8 mouse cellular contexts compared by ENCODE assay signal in genomic region chr17:71185368-71185767, GRCm38 (mm10). TPM values are rescaled to one million over a fixed set of nuclear protein-coding genes. Genes with fewer than 3 reads are reported as not detected.
DNase-seq lines count a peak whose midpoint lies in the region; ATAC-seq and TF ChIP-seq lines count a peak whose summit lies in the region.

No protein-coding gene starts in this region.

- ATAC-seq in heart, embryonic 14.5 days (ENCODE audit: insufficient number of reproducible peaks, insufficient read depth, low FRiP score, low read depth), result no peak
- ATAC-seq in embryonic facial prominence, embryonic 11.5 days (replicated peaks; ENCODE audit: insufficient number of reproducible peaks, low FRiP score, low TSS enrichment, low read depth), result no peak
- ATAC-seq in intestine, embryonic 16.5 days, result no peak
- ATAC-seq in midbrain, embryonic 14.5 days (ENCODE audit: low FRiP score, low TSS enrichment), result no peak

- no peak overlapping the region for H3K27ac ChIP-seq in heart, embryonic 14.5 days (replicated peaks in 1 of 2; ENCODE audit: control insufficient read depth in 1 of 2, insufficient read depth in 1 of 2, low read depth in 2 of 2, low read length in 2 of 2)
- no peak overlapping the region for H3K27ac ChIP-seq in embryonic facial prominence, embryonic 11.5 days (replicated peaks; ENCODE audit: low read depth, low read length)
- H3K27ac ChIP-seq in intestine, embryonic 16.5 days (ENCODE audit: low read length), result no peak overlapping the region
- H3K27ac ChIP-seq in midbrain, embryonic 14.5 days (replicated peaks; ENCODE audit: low read depth, low read length), result no peak overlapping the region
- no peak overlapping the region for H3K27ac ChIP-seq in cerebellum, adult 2 months (ENCODE audit: insufficient read depth, low read length)

- peaks cover 12 to 21% of the 10 kb centered on the region in 2 experiments for H3K4me1 ChIP-seq in heart, embryonic 14.5 days (ENCODE audit: control insufficient read depth in 2 of 2, insufficient read depth in 2 of 2, low read length in 2 of 2)
- H3K4me1 ChIP-seq in embryonic facial prominence, embryonic 11.5 days (ENCODE audit: control insufficient read depth, insufficient read depth, low read length), result no peaks in the 10 kb centered on the region; the same call in 1 of the 2 replicates
- peaks cover 34% of the 10 kb centered on the region for H3K4me1 ChIP-seq in intestine, embryonic 16.5 days (ENCODE audit: control insufficient read depth, insufficient read depth, low read length)
- H3K4me1 ChIP-seq in midbrain, embryonic 14.5 days (ENCODE audit: control insufficient read depth, insufficient read depth, low read length), result peaks cover 19% of the 10 kb centered on the region
- H3K4me1 ChIP-seq in cerebellum, adult 2 months (ENCODE audit: control insufficient read depth, insufficient read depth, low read length), result no peaks in the 10 kb centered on the region

- H3K4me3 ChIP-seq in heart, embryonic 14.5 days (ENCODE audit: control insufficient read depth in 1 of 2, insufficient read depth in 1 of 2, low read depth in 1 of 2, low read length in 2 of 2), result peak overlapping the region in 1 of 2 experiments; percentile 94; a peak in 1 of 4 replicates
- H3K4me3 ChIP-seq in embryonic facial prominence, embryonic 11.5 days (ENCODE audit: low read depth, low read length), result peak overlapping the region; percentile 86
- peak overlapping the region; percentile 86 for H3K4me3 ChIP-seq in intestine, embryonic 16.5 days (ENCODE audit: low read length)
- H3K4me3 ChIP-seq in midbrain, embryonic 14.5 days (replicated peaks; ENCODE audit: low read depth, low read length), result peak overlapping the region; percentile 83
- H3K4me3 ChIP-seq in cerebellum, adult 2 months (replicated peaks; ENCODE audit: insufficient read depth, low read depth, low read length), result no peak overlapping the region

- no peaks in the 10 kb centered on the region for H3K36me3 ChIP-seq in heart, embryonic 14.5 days (ENCODE audit: control insufficient read depth, insufficient read depth, low read length)
- H3K36me3 ChIP-seq in embryonic facial prominence, embryonic 11.5 days (replicated peaks; ENCODE audit: control insufficient read depth, insufficient read depth, low read depth, low read length), result no peaks in the 10 kb centered on the region
- H3K36me3 ChIP-seq in intestine, embryonic 16.5 days (ENCODE audit: control insufficient read depth, insufficient read depth, low read length), result no peaks in the 10 kb centered on the region
- no peaks in the 10 kb centered on the region for H3K36me3 ChIP-seq in midbrain, embryonic 14.5 days (ENCODE audit: control insufficient read depth, insufficient read depth, low read length)

- H3K4me2 ChIP-seq in heart, embryonic 14.5 days (ENCODE audit: low read length), result peak overlapping the region; percentile 93
- peak overlapping the region; percentile 82 for H3K4me2 ChIP-seq in embryonic facial prominence, embryonic 11.5 days (ENCODE audit: low read depth, low read length)
- H3K4me2 ChIP-seq in intestine, embryonic 16.5 days (ENCODE audit: low read depth, low read length), result peak overlapping the region; percentile 93
- peak overlapping the region; percentile 90 for H3K4me2 ChIP-seq in midbrain, embryonic 14.5 days (ENCODE audit: low read length)

- no peak for DNase-seq in heart, postnatal 36 days
- no peak for DNase-seq in embryonic facial prominence, embryonic 11.5 days (ENCODE audit: low spot score)
- no peak for DNase-seq in midbrain, embryonic 14.5 days
- DNase-seq in adrenal gland, adult (ENCODE audit: inconsistent age in 2 of 2, low spot score in 1 of 2), result no peak
- DNase-seq in cerebellum, adult 2 months, result no peak
- no peak for DNase-seq in embryo, embryonic 10 days (ENCODE audit: low spot score)

- no peak for TF ChIP-seq CTCF in cerebellum, adult 2 months (IDR thresholded peaks at IDR 0.05; ENCODE audit: borderline replicate concordance, insufficient read depth, low read depth, low read length)

- no peaks in the 10 kb centered on the region for H3K9me3 ChIP-seq in heart, embryonic 14.5 days (ENCODE audit: control insufficient read depth, low read length)
- no peaks in the 10 kb centered on the region for H3K9me3 ChIP-seq in embryonic facial prominence, embryonic 11.5 days (replicated peaks; ENCODE audit: control insufficient read depth, low read length)
- H3K9me3 ChIP-seq in intestine, embryonic 16.5 days (ENCODE audit: control insufficient read depth, low read length), result no peaks in the 10 kb centered on the region
- H3K9me3 ChIP-seq in midbrain, embryonic 14.5 days (ENCODE audit: control insufficient read depth, low read length), result no peaks in the 10 kb centered on the region

- no peak overlapping the region for H3K9ac ChIP-seq in heart, embryonic 14.5 days (ENCODE audit: low read length)
- H3K9ac ChIP-seq in embryonic facial prominence, embryonic 11.5 days (replicated peaks; ENCODE audit: low read length), result no peak overlapping the region; the same call in 1 of the 2 replicates
- H3K9ac ChIP-seq in intestine, embryonic 16.5 days (ENCODE audit: low read depth, low read length), result no peak overlapping the region
- H3K9ac ChIP-seq in midbrain, embryonic 14.5 days (replicated peaks; ENCODE audit: low read length), result no peak overlapping the region

- no peaks in the 10 kb centered on the region for H3K27me3 ChIP-seq in heart, embryonic 14.5 days (ENCODE audit: control insufficient read depth, insufficient read depth, low read length)
- H3K27me3 ChIP-seq in embryonic facial prominence, embryonic 11.5 days (ENCODE audit: control insufficient read depth, insufficient read depth, low read length), result no peaks in the 10 kb centered on the region
- H3K27me3 ChIP-seq in intestine, embryonic 16.5 days (replicated peaks; ENCODE audit: control insufficient read depth, insufficient read depth, low read length), result no peaks in the 10 kb centered on the region
- H3K27me3 ChIP-seq in midbrain, embryonic 14.5 days (ENCODE audit: control insufficient read depth, insufficient read depth, low read length), result no peaks in the 10 kb centered on the region
- H3K27me3 ChIP-seq in cerebellum, adult 2 months (ENCODE audit: control insufficient read depth, insufficient read depth, low read length), result no peaks in the 10 kb centered on the region

- intact Hi-C loops in heart, postnatal 36 days (cut with DNase I), result no loop called here

- 62% methylated on average over 1 of the region's 1 CpGs for WGBS in heart, embryonic 14.5 days
- WGBS in embryonic facial prominence, embryonic 11.5 days, result 55% methylated on average over 1 of the region's 1 CpGs
- 58% methylated on average over 1 of the region's 1 CpGs for WGBS in intestine, embryonic 16.5 days
- 62% methylated on average over 1 of the region's 1 CpGs for WGBS in midbrain, embryonic 14.5 days
- 84% methylated on average over 1 of the region's 1 CpGs for WGBS in cerebellum, adult 2 months

- no peak for TF ChIP-seq POLR2A in cerebellum, adult 2 months (IDR thresholded peaks at IDR 0.05; ENCODE audit: borderline replicate concordance, insufficient read depth, low read length)

RNA-seq across cellular contexts. Expression of gene Lpin2, which starts 3.0 kb away (rescaled TPM):
- polyA plus RNA-seq in heart, embryonic 14.5 days (2014; fragmentation: Nextera tagmentation; extraction: Ambion mirVana), result 15.2 and 15.5 TPM in 2 replicates
- total RNA-seq in heart, postnatal 36 days (2021), result 1 to 10 TPM; 7.0 to 7.4 TPM
- 46.3 and 49.4 TPM in 2 replicates for polyA plus RNA-seq in embryonic facial prominence, embryonic 11.5 days (2014; fragmentation: Nextera tagmentation; extraction: Ambion mirVana)
- 19.2 and 22.7 TPM in 2 replicates for polyA plus RNA-seq in intestine, embryonic 16.5 days (2015; fragmentation: Nextera tagmentation; extraction: Ambion mirVana)
- 38.5 and 42.9 TPM in 2 replicates for polyA plus RNA-seq in midbrain, embryonic 14.5 days (2014; fragmentation: Nextera tagmentation; extraction: Ambion mirVana)
- polyA plus RNA-seq in cerebellum, adult 2 months (2012; rRNA removed), result 30.2 and 31.5 TPM in 2 replicates
